Mouse (Mus musculus) stomach, postnatal 0 days (tissue): ENCODE data around the gene P2ry12.

Source experiments
- CTCF ChIP-seq: IDR thresholded peaks from 2 replicates; pipeline ENCODE4 v1.5.1; 2016; ENCODE audit warnings: antibody characterized with exemption, low read depth, mild to moderate bottlenecking, moderate library complexity
- EP300 ChIP-seq: optimal IDR thresholded peaks from 2 replicates; pipeline ENCODE3; 2016; ENCODE audit warnings: antibody characterized with exemption

DNA sequence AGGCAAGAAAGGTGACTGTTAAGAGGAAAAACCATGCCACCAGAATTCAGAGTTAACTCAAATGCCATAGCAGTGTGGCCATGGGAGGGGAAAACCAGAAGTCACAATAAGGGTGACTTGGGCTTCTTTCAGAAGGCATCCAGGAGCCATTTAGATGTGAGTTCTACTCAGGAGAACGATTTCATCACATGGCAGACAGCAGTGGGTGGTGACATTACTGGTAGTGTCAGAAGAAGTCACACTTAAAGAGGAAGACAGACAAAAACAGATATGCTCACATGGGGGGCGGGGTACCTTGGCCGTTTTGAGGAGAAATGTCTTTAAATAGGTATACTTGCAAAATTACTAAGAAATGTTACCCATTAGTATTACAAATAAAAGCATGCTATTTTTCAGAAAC is 1.3 kb upstream of the P2ry12 start:
- TF ChIP-seq CTCF = no peak
- no peak for TF ChIP-seq EP300
